Mouse (Mus musculus) megakaryocyte, embryonic 14.5 days (primary cell): Measurements from ENCODE around the gene Lmbr1l.

ENCODE experiments used
- FLI1 ChIP-seq: IDR thresholded peaks from 2 replicates; pipeline ENCODE4 v1.6.1; 2012; ENCODE audit warnings: low read length, inconsistent platforms, mixed read lengths
- GATA1 ChIP-seq: IDR thresholded peaks from 3 replicates; pipeline ENCODE4 v1.6.1; 2012; ENCODE audit warnings: mixed read lengths, low read length, inconsistent platforms, borderline replicate concordance

- TF ChIP-seq GATA1: no peak
- TF ChIP-seq FLI1: no peak
Measured at GRCm38 (mm10) chr15:98923031-98923537, 5.1 kb upstream of the Lmbr1l start.
